Mouse (Mus musculus): ENCODE results near the gene Gm3327. TPM values are rescaled to one million over a fixed set of nuclear protein-coding genes. Genes with fewer than 3 reads are reported as not detected.
"Not testable (repeated sequence)": the region's sequence is repeated elsewhere in the genome, so short reads cannot be mapped to it uniquely, and the experiment has no call there.

Gm3327 gene
- not detected in 2 replicates for total RNA-seq (2021)
- long read RNA-seq: 0 reads

GRCm38 (mm10) chr14:44123551-44123950 lies at the start of gene Gm3327:
Gene Gm3327 (plus strand): TSS chr14:44123851.
- DNase-seq: not testable (repeated sequence)

- DNase-seq: not testable (repeated sequence)
These were observed 45.8 kb upstream of the Gm3327 start for GRCm38 (mm10) chr14:44077785-44078341.

GRCm38 (mm10) chr14:44086588-44086987 lies 37.1 kb upstream of the Gm3327 start:
- DNase-seq: not testable (repeated sequence)

- not testable (repeated sequence) for DNase-seq
These were observed 36.1 kb upstream of the Gm3327 start for GRCm38 (mm10) chr14:44087535-44087934.

- not testable (repeated sequence) for DNase-seq
These were observed 32.1 kb upstream of the Gm3327 start for GRCm38 (mm10) chr14:44091524-44091923.

GRCm38 (mm10) chr14:44094445-44094844 lies 29.2 kb upstream of the Gm3327 start:
- not testable (repeated sequence) for DNase-seq

GRCm38 (mm10) chr14:44100030-44100429 lies 23.6 kb upstream of the Gm3327 start:
- DNase-seq: not testable (repeated sequence)

- DNase-seq: not testable (repeated sequence)
These were observed 21.3 kb upstream of the Gm3327 start, which contains the start of gene Ear2 for GRCm38 (mm10) chr14:44102354-44102753. Gene Ear2 (plus strand): TSS chr14:44102654.

GRCm38 (mm10) chr14:44110981-44111380 lies 12.7 kb upstream of the Gm3327 start:
- DNase-seq: peak; percentile 1

Other genes starting within 250 kb of the Gm3327 start
- not detected in 2 replicates for gene Ear1, start 248.3 kb upstream of the Gm3327 start, total RNA-seq (2021)
- not detected in 2 replicates for gene Ear10, start 200.3 kb upstream of the Gm3327 start, total RNA-seq (2021)
- 7.6 and 10.1 TPM in 2 replicates for gene Gm8113, start 198.5 kb upstream of the Gm3327 start, total RNA-seq (2021)
- not detected in 2 replicates for gene Ang5, start 166.8 kb upstream of the Gm3327 start, total RNA-seq (2021)
- gene Ang6, start 121.6 kb upstream of the Gm3327 start, total RNA-seq (2021): not detected in 2 replicates
- gene Ear2, start 21.2 kb upstream of the Gm3327 start, total RNA-seq (2021): 0.64 TPM in 1 of 2 replicates, not detected in the other
- not detected in 2 replicates for gene Gm8212, start 73.8 kb downstream of the Gm3327 start, total RNA-seq (2021)
- gene 4930503E14Rik, start 89.4 kb downstream of the Gm3327 start, total RNA-seq (2021): not detected in 2 replicates
- gene Gm8220, start 161.7 kb downstream of the Gm3327 start, total RNA-seq (2021): not detected in 2 replicates
- not detected in 2 replicates for gene Gm5930, start 214.7 kb downstream of the Gm3327 start, total RNA-seq (2021)
- gene Gm8229, start 241.5 kb downstream of the Gm3327 start, total RNA-seq (2021): not detected in 2 replicates